Mouse (Mus musculus) left cerebral cortex, postnatal 14 days (tissue): ENCODE measurements around the gene Pawr. TPM values are rescaled to one million over a fixed set of nuclear protein-coding genes. Genes with fewer than 3 reads are reported as not detected.

ENCODE experiments used
- DNase-seq, 2 experiments: peaks; one replicate each; pipeline ENCODE4 v3.0.0; 2021 to 2022; ENCODE audit warnings: low spot score in 2 of 2, mixed read lengths in 1 of 2
- intact Hi-C: fragments of 180-260 bp; cut with DNase I; formaldehyde crosslinking; loops from one replicate; pipeline ENCODE4 v1.15.1; 2025
- long read RNA-seq, 2 experiments: library from polyadenylated mRNA; stranded (forward); transcript quantifications; one replicate each; pipeline ENCODE4 v2.0.0; 2021
- total RNA-seq, 2 experiments: library from RNA; stranded (reverse); gene quantifications; 2 replicates each; pipeline ENCODE4 v1.2.3; 2021

Pawr gene
- 1 to 10 TPM; 2.6 to 3.2 TPM for total RNA-seq
- long read RNA-seq, experiment 1, transcript Pawr-201 (7 exons, 1,745 nt), result major isoform, 8 of 11 reads
- long read RNA-seq, experiment 1, partial matches to known transcripts, result 3 of 11 reads
- long read RNA-seq, experiment 1, other reads (novel, unspliced or antisense), result 0 of 11 reads
- long read RNA-seq, experiment 2, transcript Pawr-201 (7 exons, 1,745 nt), result major isoform, 8 of 11 reads
- long read RNA-seq, experiment 2, partial matches to known transcripts, result 2 of 11 reads
- long read RNA-seq, experiment 2, other reads (novel, unspliced or antisense), result 1 of 11 reads

DNA sequence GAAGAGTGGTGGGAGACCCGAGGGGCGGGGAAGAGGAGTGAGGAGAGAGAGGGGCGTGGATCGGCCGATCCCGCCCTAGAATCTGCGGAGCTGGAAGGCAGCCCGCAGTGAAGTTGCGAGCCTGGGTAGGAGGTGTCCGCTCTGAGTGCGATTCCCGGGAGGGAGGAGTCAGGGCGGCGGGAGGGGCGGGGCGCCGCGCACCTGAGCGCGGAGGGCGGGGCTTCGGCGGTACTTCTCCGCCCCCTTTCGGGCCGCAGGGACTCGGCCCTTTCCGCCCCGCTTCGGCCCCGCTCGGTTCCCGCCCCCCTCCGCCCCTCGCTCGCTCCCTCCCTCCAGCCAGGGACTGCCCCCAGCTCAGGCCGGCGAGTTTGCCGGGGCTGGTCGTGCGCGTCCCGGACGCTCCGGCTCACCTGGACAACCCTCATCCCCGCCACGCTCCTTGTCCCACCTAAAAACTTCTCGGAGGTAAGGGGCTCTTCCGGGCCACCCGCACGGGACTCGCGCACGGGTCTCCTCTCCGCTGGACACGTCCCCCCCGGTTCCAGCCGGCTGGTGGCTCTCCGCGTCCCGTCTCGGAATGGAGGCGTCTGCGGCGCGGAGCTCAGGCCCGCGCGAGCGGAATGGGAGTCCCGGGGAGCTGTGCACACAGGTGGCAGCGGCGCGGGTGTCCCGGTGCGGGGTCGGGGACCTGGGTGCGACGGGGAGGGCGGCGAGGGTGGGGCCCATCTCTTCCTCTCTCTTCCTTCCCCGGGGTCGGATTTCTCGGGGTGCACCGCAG is at the start of gene Pawr:
Pawr (plus strand) TSS at position 338 of the 778 bp plus-strand sequence.
- DNase-seq, result peak in 1 of 2 experiments; percentile 40
- intact Hi-C loops, result no loop called here

DNA sequence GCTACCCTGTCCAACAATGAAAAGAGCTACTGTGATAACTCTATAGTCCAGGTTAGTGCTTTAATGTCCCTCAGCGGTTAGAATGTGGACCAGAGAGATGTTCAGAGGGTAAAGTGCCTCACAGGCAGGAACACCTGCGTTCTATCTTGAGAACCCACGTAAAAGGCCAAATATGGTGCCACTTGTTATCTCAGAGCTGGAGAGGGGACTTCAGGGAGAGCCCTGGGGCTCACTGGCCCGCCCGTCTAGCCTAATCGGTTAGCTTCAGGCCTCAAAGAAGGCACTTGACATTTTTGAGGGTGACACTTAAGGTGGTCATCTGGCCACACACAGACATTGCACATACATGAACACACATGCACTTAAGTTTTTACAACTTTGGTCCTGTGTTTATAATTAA is 49.6 kb upstream of the Pawr start:
- no peak for DNase-seq
- intact Hi-C loops, result no loop called here

DNA sequence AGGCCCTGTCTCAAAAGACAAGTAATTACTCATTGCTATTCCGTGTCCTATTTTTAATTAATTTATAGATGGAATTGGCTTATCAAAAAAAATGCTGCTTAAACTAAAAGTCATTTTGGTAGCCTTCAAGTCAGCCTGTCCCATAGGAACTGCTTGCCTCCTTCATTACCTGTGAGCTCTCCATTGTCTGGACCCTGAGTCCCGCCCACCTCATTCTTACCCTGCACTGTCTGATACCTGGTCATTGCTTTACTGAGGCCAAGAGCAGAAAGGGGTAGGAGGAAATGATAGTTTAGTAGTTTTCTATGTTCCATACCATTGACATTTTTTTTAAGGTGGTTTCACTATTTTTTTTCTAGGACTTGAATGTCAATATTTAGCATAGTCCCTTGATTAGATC is 48.5 kb upstream of the Pawr start:
- DNase-seq, result no peak
- intact Hi-C loops, result no loop called here

DNA sequence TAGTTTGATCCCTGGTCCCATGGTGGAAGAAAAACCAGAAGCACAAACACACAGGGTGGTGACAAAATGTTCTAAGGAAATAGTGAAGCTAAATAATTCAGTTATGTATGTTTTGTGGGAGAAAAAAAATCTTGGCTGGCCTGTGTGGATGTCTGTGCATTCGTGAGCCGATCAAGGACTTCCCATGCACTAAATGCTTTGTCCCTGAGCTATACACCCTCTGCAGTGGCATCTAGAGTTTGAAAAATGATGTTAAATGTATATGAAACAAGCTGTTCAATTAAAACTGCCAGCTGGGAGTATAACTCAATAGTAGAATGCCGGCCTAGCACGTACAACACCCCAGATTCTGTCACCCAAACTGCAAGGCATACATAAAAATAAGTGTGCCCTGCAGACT is 48.1 kb upstream of the Pawr start:
- intact Hi-C loops, result no loop called here
- DNase-seq, result no peak

DNA sequence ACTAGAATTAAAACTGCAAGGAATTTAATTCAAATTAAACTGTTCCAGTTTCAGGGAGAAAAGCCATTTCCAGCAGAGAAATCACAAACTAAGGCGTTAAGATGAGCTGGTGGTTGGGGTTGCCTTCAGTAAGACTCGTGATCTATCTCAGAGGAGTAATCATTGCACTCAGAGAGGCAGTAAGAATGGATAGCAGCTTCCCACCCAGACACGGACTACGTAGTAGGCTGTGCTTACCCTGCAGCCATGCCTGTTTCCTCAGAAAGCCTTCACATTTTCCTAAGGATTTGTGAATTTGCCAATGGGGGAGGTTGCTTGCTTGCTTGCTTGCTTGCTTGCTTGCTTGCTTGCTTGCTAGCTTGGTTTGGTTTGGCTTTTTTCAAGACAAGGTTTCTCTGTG is 47.5 kb upstream of the Pawr start:
- DNase-seq, result no peak
- intact Hi-C loops, result no loop called here

DNA sequence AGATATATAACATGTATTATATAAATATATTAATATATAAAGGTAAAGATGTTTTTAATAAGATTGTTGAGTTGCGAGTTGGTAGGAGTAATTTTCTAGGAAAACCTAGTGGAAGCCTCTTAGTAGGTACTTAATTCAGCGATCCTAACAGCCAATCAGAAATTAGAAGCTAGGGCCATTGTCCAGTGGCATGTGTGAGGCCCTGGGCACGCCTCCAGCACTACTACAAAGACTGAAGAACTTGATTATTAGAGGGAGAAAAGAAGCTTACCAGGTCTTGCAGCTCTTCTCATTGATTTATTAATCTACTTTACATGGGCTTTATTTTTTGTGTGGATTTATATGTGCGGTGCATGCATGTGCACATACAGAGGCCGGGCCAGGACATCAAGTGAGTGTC is 46.9 kb upstream of the Pawr start:
- DNase-seq, result no peak
- intact Hi-C loops, result no loop called here

DNA sequence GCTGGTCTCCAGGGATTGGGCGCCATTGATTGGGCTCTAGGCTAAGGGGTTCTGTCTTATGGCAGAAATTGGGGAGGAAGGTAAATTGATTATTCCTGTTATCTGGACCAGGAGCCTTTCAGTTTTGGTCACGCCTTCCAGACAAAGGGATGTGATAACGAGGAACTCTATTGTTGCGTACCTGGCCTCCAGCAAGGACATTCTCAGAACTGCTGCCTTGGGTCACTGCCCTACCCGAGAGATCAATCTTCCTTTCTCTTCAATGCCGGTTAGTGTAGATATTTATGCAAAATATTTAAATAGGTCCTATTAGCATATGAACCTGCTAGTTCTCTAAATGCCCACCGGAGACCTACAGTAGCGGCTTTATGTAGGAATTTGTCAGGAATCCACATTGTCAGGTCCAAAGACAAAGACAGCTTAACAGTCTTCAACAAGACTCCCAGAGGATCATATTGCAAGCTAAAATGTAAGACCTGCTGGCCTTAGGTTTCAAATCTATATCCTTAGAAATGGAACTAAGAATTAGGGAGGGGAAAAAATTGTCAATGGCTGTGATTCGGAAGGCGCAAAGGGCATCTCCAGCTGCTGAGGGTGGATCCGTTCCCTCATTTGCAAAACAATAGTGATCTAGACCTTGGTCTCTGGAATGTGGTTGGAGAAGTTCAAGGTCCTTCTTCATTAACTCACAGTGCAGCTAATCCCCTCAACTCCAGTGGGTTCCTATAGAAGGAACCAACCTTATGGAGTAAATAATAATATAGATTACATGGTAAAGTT is 45.1 kb upstream of the Pawr start:
- no peak for DNase-seq
- intact Hi-C loops, result no loop called here

DNA sequence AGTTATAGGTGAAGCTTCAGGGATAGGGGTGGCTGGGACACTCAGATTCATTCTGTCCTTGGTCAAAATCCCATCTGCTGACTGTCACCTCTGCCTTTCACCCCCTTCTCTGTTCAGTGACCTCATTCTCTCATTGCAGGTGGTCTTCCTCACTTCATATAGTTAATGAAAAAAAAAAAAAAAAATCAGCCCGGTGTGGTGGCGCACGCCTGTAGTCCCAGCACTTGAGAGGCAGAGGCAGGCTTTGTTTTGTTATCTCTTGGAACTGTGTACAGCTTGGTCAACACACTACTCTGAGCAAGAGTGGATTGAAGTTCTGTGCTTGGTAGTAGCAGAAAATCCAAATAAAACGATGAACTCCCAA is 44.5 kb upstream of the Pawr start:
- DNase-seq, result no peak
- intact Hi-C loops, result no loop called here

DNA sequence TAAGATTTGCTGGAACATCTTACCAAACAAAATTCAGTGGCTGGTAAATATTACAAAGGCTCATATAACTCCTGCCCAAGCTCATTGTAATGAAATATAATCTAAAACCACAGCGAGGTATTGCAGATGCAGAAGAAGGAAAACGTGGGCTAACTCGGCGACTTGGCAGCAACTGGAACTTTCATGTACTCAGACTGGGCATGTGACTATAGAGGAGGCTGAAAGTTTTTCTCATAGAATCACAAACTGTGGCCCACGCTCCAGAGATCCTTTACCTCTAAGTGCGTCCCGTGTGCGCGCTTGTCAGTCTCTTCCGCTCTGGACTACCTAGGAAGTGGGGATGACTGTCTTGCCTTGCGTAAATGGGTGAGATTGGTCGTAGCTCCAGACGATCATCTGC is 41.9 kb upstream of the Pawr start:
- intact Hi-C loops, result no loop called here
- DNase-seq, result peak; percentile 35 to 55

DNA sequence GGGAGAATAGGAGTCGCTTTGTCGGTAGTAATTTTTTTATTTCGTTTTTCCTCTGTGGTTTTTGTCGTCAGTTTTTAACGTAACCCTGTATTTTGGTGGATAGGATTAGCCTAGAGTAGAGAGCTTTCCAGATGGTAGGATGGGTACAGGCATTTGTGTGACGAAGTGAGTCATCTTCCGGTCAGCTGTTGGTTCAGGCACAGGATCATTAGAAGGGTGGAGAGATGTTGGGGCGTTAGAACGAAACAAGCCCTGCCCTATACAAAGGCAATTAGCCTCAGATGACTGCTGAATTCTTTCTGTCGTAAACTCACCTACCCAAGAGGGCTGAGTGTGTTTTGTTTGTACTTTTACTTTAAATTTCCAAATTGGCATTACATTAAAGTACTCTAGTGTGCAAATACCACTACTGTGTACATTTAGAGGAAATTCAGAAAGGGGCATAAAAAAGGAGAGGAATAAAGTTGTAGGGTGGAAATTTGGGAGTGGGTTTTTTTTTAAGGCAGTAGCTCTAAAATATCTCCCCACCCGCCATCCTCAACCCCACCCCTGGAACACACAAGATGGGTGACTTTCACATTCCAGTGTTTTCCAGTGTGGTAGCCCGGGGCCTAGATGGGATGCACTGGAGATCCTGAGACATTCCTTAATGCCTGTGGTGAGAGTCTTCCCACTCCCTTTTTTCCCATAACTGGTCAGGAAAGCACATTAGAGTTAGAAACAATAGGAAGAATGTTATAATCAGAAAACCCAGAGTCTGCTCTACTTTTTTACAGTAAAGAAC is 40.0 kb upstream of the Pawr start:
- DNase-seq, result no peak
- intact Hi-C loops, result no loop called here

DNA sequence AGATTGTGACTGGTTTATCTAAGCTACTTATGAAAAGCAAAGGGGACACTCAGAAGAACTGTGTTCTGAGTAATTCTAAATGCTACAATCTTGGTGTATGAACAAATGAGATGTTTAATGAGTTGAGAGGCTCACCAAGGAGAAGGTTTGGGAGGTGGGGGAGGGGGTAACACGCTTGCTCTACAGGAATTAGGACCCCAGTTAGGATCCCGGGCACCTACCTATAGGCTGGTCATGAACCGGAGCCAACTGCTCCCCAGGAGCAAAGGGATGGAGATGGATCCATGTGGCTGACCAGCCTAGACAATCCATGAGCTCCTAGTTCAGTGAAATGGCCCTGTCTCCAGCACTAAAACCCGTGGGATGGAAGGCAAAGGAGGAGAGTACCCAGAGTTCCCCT is 39.3 kb upstream of the Pawr start:
- intact Hi-C loops, result no loop called here
- no peak for DNase-seq

DNA sequence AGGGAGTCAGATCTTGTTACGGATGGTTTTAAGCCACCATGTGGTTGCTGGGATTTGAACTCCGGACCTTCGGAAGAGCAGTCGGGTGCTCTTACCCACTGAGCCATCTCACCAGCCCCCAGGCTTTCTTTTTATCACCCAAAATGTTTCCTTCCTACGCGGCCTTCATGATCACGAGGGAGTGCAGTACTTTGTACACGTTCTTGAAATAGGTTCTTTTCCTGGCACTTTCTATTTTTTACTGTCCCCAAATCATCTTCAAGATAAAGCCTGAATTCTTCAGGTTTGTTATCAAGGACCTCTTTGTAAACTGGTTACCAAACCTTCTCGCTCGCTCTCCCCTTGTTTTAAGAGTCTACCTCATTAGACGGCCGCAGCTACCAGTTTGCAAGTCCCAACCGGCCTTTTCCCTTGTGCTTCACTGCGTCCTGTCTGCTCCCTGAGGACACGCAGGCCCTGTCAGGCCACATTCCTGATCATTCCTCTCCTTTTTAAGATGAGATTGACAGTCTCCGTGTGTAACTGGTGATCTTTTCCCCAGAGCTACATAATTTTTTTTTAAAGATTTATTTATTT is 38.2 kb upstream of the Pawr start:
- peak; percentile 34 to 35 for DNase-seq
- intact Hi-C loops, result no loop called here

DNA sequence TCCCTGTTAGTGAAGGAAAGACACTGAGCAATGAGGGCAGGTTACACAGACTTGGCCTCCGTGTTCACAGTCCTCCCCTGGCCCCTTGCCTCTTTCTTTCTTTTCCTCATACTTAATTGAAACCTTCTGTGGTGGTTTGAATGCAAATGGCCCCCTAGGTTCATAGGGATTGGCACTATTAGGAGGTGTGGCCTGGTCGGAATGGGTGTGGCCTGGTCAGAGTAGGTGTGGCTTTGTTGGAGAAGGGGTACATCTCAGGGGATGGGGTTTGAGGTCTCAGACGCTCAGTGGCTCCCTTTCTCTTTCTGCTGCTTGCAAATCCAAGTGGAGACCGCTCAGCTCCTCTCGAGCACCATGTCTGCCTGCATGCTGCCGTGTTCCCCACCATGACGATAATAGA is 37.2 kb upstream of the Pawr start:
- no peak for DNase-seq
- intact Hi-C loops, result no loop called here

DNA sequence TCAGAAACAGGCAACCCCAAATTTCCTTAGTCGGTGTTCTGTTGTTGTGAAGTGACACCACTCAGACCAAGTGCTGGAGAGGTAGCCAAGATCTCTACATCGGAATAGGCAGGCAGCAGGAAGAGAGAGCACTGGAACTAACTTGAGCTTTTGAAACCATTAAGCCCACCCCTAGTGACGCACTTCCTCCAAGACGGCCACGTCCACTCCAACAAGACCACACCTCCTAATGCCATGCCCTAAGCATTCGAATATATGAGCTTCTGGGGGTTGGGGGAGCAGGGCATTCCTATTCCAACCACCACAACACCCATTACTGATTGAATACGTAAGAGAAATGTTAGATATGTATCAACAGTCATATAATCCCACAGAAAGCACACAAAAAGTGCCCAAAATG is 35.5 kb upstream of the Pawr start:
- intact Hi-C loops, result no loop called here
- DNase-seq, result no peak

DNA sequence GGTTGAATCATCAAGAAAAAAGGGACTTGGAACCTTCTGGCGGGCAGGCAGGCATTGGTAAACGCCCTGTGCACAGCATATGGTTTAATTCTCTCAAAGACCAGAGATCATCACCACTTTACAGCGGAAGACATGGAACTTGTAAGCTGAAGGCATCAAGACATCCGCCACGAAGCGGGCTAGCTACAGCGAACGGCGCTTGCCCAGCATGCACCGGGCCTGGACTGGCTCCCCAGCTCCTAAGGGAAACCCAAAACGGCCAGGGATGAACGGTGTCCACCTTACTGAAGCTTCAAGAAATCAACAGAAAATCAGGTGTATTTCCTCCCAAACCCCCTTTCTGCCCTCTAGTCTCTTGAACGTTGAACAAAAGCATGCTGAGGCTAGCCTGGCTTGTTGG is 33.7 kb upstream of the Pawr start:
- no peak for DNase-seq
- intact Hi-C loops, result no loop called here

DNA sequence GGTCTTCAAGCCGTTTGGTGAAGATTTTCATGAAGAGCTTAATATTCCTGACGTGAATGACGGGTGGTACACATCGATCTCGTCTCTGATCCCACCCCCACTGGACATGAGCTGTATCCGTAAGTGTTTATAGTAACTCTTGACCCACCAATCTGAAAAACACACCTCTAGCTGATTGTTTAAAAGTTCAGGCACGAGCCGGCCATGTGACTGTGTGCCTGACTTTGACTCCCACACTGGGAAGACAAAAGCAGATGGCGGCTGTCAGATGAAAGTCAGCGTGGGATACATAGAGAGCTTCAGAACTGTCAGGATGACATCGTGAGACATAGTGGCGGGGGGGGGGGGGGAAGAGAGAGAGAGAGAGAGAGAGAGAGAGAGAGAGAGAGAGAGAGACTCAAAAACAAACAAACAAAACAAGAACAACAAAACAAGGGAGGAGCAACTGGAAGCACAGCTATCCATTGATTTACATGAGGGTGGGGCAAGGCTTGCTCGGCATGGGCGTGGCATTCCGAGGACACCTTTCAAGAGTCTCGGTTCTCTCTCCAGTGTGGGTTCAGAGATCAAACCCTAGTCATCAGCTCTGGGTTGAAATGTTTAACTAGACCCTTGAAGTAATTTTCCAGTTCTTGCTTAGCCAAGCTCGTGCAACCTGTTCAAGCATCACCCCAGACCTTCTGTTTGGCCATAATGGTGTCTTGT is 32.9 kb upstream of the Pawr start:
- DNase-seq, result no peak
- intact Hi-C loops, result no loop called here

DNA sequence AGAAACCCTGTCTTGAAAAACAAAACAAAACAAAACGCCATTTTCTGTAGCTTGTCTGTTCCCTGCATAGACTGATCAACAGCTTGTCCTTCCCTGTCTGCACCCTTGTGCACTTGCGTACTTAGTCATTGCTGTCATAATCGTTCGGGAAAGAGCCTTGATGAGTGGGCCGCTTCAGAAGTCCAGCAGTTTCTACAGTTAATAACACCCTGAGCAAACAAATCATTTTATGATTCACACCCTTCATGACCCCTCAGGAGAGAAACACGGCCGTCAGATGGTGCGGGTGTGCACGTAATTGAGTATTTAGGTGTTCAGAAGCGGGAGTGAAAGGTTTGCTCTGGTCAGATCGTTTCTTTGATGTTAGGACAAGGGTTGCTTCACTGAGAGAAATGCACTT is 32.1 kb upstream of the Pawr start:
- intact Hi-C loops, result loop anchor here (2.0 kb wide), 1 partner anchor 137 kb away; no protein-coding TSS in a partner anchor
- DNase-seq, result no peak

DNA sequence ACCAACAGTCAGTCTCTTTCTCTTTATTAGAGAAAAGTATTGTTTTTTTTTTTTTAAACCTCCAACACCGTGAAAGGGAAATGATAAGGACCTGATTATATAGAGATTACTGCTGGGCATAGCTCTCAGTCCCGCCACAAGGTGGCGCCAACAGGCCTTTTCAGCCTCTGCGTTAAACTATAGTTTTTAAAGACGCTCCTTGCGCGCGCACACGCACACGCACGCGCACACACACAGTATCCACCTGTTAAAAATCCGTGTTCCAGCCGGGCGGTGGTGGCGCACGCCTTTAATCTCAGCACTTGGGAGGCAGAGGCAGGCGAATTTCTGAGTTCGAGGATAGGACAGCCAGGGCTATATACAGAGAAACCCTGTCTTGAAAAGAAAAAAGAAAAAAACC is 31.1 kb upstream of the Pawr start:
- intact Hi-C loops, result loop anchor here (2.0 kb wide), 1 partner anchor 136 kb away; no protein-coding TSS in a partner anchor
- DNase-seq, result peak; percentile 74 to 85

DNA sequence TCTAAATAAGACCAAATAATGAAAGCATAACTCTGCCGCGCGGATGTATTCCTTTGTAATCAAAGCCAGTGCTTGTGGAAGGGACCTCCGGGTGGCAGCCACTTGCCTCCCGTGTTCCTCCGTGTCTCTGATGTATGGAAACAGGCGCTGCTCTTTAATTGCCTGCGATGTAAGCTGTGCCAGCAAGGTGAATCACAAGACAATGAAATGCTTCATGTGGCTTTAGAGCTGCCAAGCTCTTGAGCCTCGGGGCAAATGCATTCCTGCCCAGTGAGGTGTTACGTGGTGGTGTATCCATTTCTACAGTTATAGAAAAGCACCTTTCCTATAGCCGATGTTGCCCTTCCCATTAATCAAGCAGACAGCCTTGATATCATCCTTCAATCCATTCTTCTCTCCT is 24.1 kb upstream of the Pawr start:
- no peak for DNase-seq
- intact Hi-C loops, result no loop called here
